Mouse (Mus musculus) CD4-positive helper T cell, adult 2 months (primary cell): ENCODE measurements around the gene Atl1.

ENCODE experiments used
- DNase-seq: peaks from one replicate; pipeline ENCODE4 v3.0.0-alpha.2; 2012; ENCODE audit warnings: low read depth, missing footprints, low spot score

Gene Atl1

GRCm38 (mm10) chr12:70015936-70016335 lies 123.5 kb downstream of the Atl1 start:
- DNase-seq = no peak
